Mouse (Mus musculus) small intestine, adult 2 months (tissue): ENCODE data around the gene Cd163.

Source experiments
- CTCF ChIP-seq: fragments of 200-500 bp; IDR thresholded peaks from 2 replicates; pipeline ENCODE4 v1.5.1; 2012; ENCODE audit warnings: low read depth, mild to moderate bottlenecking, control low read depth, inconsistent platforms, low read length, moderate library complexity, mixed read lengths; ENCODE audit not compliant: insufficient replicate concordance, insufficient read length; ENCODE audit errors: extremely low read depth
- POLR2A ChIP-seq: fragments of 200-500 bp; IDR thresholded peaks from 2 replicates; pipeline ENCODE4 v1.6.1; 2012; ENCODE audit warnings: low read depth, mild to moderate bottlenecking, control low read depth, inconsistent platforms, low read length, moderate library complexity

DNA sequence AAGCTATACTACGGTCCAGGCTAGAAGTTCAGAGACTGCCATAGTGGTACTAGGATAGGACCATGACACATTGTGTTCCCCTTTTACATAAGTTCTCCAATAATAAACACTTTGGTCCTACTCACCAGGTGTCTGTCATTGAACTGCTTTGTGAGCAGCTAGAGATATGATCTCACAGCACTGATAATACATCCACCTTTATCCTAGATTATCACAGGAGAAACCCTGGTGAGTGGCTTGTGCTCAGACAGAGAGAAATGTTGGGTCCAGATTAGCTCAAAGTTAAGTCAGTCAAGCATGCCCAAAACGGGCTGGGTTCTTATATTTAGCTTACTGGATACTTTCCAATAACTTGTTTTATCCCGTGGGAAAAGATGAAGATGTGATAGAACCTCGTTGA is 70.2 kb downstream of the Cd163 start:
- no peak for TF ChIP-seq CTCF
- TF ChIP-seq POLR2A: no peak
